Mouse (Mus musculus) thymus, postnatal 25 days (tissue): ENCODE data around the gene Ormdl3.
"Not testable (repeated sequence)": the region's sequence is repeated elsewhere in the genome, so short reads cannot be mapped to it uniquely, and the experiment has no call there.

Source experiments
- DNase-seq: peaks from one replicate; pipeline ENCODE4 v3.0.0; 2022

The Ormdl3 gene

DNA sequence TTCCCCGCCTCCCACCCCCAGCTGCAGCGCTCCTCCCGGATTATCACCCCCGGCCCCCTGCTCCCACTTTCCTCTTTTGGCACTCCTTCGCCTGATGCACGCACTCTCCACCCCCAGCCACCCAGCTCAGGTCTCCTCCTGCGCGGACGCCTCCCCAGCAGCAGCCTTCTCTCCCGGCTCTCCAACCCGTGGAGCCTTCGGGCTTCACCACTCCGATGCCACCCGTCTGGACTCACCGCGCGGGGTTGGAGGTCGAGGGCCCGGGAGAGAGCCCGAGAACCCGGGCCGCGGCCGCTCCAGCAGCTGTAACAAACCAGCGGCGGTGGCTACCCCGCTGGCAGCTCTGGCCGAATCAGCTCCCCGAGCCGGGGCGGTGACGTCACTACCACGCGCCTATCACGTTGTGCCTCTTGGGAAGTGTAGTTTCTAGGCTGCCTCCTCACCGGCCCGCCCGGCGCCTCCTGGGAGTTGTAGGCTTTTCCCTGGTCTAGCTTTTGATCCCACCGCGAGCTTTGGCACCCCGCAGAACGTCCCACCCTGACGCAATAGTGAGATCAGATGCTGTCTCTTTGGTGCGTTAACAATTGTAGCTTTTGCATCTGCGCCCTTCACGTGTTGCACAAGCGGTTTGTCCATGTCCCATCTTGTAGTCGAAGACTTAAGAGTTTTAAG, at the start of gene Ormdl3:
Gene Ormdl3 (minus strand): TSS at position 477 of the 672 bp plus-strand sequence.
- DNase-seq: peak; percentile 98

DNA sequence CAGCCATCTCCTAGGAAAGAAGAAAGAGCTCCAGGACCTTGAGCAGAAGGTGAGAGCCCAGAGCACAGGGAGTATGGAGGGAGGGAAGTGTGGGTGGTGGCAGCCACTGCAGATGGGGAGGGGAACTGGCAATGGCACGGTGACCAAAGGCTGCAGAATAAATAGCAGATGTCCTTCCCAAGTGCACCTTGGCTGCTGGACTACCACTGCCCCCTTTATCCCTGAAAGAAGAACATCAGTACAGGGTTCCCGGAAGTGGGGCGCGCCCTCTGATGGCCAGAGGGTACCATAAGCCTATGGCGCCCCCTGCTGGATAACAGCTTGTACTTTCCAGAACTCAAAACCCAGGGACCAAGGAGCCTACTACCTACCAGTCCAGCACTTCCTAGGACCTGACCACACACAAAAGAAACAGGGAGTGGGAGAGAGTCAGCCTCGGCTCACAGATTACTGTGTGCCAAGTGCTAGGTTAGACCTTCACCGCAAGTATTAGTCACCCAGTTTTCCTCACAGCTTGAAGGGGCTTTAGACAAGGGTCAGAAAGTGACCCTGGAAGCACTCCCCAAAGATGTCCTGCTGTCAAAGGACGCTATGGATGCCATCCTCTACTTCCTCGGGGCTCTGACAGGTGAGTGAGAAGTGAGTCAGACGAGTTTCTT, 48.3 kb upstream of the Ormdl3 start:
- DNase-seq: peak; percentile 51

GRCm38 (mm10) chr11:98630646-98631045, 43.5 kb upstream of the Ormdl3 start:
- DNase-seq: no peak

- DNase-seq: no peak
Observed at GRCm38 (mm10) chr11:98628706-98629105, 41.5 kb upstream of the Ormdl3 start.

DNA sequence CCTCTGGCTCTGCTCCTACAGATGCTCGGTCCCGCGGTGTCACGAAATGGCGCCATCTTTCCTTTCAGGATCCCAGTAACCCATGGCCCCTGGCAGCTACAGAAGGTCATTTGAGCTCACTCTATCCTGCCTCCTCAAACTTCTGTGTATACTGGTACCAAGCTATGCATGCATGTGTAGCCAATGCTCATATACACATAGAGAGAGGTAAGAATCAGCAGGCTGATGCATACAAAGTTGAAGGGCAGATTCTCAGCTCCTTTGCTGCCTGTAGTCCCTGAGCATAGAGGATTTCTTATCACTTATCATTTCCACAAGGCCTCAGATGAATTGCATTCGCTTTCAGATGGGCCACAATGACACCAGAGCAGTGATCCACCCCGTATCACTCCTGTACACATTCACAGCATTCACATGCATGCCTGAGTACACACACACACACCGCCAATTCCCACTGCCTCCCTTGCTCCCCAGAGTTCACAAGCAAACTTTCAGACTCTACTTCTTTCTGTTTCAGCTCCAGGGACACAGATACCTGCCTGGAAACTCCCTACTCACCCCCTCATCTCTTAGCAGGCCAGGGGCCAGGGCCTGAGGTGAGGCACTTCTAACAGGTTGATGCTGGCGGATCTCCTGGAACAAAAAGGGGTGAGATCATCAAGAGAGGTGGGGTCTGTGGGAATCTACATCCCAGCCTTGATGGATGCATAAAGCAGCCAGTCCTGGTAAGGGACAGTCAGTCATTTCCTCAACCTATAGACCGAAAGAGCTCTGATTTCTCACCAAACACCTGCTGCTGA, 38.6 kb upstream of the Ormdl3 start, which contains the start of the genes Gm12355 and Gsdma3:
Gene Gm12355 (minus strand): TSS at position 51 of the 800 bp plus-strand sequence.
Gene Gsdma3 (plus strand): TSS at position 750 of the 800 bp plus-strand sequence.
- no peak for DNase-seq

DNA sequence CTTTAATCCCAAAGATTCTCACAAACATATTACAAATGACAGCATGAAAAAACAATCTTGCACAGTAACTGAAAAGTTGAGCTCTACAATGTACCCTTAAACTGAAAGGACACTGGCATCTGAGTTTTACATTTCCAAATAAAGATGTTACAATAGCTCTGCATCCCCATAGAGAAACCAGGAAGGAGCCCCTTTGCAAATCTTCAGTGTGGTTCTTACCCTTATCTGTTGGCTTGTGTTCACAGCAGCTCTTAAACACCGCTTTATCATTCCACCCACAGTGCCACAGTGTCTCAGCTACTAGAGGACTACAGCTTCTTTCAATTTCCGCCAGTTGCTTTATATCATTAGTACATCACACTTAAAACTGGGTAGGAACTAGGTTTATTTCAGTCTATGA, 37.2 kb upstream of the Ormdl3 start:
- DNase-seq: not testable (repeated sequence)

DNA sequence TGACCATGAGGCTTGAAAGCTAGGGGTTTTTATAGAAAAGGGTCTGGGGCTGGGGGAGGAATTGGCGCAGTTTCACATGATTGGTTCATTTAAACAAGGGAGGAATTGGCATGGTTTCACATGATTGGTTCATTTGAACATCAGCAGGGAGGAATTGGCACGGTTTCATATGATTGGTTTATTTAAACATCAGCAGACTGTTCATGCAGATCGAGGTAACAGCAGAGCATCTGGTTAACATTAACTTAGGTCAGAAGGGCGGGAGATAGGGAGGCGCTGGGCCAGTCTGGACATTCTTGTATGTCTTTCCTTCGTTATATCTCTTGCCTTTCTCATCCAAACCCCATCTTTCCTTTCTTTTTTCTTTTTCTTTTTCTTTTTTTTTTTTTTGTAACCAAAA, 36.8 kb upstream of the Ormdl3 start:
- not testable (repeated sequence) for DNase-seq

- no peak for DNase-seq
Observed at GRCm38 (mm10) chr11:98620791-98621190, 33.6 kb upstream of the Ormdl3 start.

DNA sequence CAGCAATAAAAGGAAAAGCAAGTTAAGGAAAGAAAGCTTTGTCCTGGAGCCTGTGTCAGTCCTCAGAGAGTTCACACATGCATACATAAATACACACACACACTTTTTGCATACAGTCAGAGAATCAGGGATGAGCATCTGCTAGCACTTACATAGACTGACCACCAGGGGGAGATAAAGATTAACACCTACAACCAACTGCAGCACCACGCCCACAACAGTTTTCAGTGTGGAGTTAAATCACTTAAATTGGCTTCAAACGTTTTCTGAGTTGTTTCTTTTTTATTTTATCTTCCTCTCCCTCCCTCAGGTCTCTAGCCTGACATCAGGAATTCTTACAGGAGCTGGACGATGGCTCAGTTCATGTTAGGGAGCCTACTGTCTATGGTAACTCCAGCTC, 19.6 kb upstream of the Ormdl3 start:
- DNase-seq: no peak

DNA sequence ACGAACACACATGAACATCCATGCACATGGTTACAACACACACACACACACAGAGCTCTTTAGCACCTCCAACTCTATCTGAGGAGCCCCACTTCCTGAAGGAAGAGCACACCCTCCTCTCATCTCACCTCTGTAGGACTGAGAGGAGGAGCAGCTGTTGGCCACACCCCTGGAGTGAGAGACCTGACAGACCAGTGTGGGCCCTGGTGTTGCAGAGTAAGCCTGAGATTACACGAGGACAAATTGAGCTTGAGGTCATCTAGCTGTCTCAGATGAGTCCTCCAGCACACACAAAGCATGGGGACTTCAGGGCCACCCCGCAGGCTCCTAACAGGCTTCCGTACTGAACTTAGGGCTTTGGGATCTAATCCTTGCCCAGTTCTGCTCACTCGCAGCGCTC, 17.7 kb upstream of the Ormdl3 start:
- DNase-seq: not testable (repeated sequence)

DNA sequence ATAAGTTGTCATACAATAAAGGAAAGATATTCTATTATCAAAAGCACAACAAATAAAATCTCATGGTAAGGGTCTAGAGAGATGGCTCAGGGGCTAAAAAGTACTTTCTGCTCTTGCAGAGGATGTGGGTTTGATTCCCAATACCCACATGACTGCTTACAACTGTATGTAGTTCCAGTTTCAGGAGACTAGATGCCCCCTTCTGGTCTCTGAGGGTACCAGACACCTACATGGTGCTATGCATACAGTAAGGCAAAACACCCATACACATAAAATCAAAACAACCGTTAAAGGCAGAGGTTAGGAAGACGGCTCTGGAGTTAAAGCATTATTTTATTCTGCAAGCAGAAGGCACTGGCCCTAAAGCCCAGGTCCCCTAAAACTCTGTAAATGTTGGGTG, 16.8 kb upstream of the Ormdl3 start:
- DNase-seq: no peak

DNA sequence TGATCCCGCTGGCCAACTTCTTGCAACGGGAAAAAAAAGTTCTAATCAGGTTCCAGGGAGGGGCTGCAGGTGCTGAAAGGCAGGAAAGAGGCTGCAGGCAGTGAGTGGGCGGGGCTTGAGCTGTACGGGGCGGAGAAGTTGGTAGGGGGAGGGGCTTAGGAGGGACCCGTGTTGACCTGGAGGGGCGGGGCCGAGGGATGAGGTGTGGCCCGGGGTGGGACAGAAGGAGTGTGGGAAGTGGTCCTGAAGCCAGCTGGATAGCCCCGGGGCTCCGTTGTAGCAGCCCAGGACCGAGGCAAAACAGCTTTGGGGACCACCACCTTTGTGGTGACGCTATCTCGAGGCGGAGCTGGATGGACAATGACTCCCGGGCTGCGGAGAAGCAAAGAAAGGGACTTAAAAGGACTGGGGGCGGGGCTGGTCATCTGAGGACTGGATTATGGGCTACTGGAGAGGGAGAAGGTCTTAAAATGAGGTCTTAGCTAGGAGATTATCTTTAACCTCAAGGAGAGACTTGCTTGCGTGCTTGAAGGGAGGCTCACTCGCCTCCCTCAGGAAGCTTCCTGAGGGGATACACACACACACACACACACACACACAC, 15.0 kb upstream of the Ormdl3 start:
- peak; percentile 42 for DNase-seq

- no peak for DNase-seq
Observed at GRCm38 (mm10) chr11:98599291-98599690, 12.1 kb upstream of the Ormdl3 start.

GRCm38 (mm10) chr11:98598851-98599290, 11.7 kb upstream of the Ormdl3 start:
- DNase-seq: no peak

DNA sequence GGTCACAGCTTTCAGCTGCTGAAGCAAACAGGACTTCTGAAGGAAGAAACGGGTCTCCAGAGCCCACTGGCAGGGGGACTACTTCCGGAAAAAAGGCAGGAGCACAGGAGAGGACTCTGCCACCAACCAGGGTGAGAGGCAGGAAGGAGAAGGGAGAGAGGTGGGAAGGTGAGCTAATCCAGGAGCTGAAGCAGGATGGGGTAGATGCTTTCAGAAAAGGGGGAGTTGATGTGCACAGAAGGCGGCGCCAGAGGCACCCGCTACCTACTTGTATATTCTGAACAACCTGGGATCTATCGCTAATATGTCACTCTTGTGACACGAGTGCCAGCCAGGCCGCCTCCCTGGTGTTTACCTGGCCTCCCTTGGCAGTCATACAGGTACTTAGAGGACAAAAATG, 10.8 kb upstream of the Ormdl3 start, which contains the start of gene Lrrc3c:
Gene Lrrc3c (plus strand): TSS at position 301 of the 400 bp plus-strand sequence.
- DNase-seq: no peak

GRCm38 (mm10) chr11:98597363-98597762, 10.2 kb upstream of the Ormdl3 start:
- DNase-seq: peak; percentile 81

- no peak for DNase-seq
Observed at GRCm38 (mm10) chr11:98595955-98596354, 8.8 kb upstream of the Ormdl3 start.

DNA sequence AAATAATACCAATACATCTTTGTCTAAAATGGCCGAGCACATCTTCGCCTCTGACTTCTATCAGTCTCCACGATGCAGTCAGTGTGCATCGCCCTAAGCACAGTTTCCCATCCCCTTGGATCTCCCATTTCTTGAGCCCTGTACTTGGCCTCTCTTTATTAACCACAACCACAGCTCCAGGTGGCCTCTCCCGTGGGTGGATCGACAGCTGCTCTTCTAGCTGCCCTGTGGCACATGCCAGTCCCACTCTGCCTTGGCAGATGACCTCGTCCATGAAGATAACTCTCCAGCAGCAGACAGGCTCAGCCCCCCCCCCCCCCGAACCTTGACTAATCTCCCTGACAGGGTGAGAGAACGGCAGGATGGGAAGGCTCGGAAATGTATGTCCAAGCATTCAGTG, 8.3 kb upstream of the Ormdl3 start:
- DNase-seq: no peak

- peak; percentile 33 for DNase-seq
Observed at GRCm38 (mm10) chr11:98595021-98595420, 7.9 kb upstream of the Ormdl3 start.

GRCm38 (mm10) chr11:98590548-98591445, 3.6 kb upstream of the Ormdl3 start:
- DNase-seq: no peak

DNA sequence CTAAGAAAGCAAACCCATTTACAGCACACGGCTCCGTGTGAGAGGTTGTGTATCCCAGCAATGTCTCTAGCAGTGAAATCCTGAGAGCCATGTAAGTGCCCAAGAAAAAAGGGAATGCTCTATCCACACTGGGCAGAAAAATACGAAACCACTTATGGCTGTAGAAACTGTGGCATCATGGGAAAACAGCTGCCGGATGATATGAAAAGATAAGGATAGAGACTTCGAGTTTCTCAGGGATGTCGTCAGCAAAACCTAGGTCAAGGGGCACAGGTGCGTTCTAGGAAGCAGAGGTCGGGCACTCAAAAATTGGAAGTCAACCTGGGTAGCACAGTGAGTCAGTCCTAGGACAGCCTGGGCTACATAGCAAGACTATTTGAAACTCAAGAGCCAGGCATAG, 2.1 kb upstream of the Ormdl3 start:
- DNase-seq: no peak

DNA sequence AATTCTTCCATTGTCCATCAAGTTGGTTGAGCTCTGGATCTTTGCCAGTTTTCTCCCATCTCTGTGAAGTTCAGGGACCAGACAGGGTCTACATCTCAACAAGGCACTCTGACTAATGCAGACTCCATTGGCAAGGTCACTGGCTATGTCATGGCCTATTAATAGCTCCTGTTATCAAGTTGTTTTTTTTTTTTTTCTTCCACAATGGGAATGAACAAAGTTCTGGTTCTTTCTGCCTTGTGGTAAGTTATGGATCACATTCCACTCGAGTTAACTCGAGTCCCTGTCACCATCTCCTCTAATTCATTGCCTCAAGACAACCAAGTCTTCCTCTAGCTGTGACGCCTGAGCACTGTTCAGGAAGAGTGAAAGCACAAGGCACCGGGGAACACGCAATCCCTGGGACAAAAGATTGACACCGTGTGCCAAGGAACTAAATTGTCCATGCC, 1.7 kb upstream of the Ormdl3 start:
- DNase-seq: no peak
